Mouse (Mus musculus): ENCODE data around the gene Dlg4. TPM values are rescaled to one million over a fixed set of nuclear protein-coding genes. Genes with fewer than 3 reads are reported as not detected.

The Dlg4 gene
- total and polyA plus RNA-seq, 2 experiments from 2014 or later: 18.1 to 269 TPM

DNA sequence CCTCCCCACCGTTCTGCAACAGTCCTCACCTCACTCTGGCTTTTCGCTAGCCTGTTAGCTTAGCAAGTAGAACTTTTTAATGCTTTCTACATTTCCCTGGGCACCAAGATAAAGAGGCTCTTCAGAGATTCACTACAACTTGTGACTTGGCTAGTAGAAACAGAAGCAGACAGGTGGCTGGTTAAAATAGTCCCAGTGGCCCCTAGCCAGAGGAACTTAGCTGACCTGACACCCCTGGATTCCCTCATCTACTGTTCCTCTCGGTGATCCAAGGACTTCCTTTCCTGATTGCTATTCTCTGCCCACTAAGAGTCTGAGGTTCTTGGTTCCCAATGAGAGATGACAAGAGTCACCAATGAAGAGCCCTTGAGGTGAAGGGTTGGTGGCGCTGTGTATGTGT is 33.4 kb upstream of the Dlg4 start:
- H3K27me3 ChIP-seq (ENCODE audit: insufficient read depth, low read length): no peaks in the 10 kb centered on the region
- no peak for DNase-seq (ENCODE audit: low spot score)
- ATAC-seq (ENCODE audit: low FRiP score): no peak
- peak overlapping the region; percentile 90; the same call in 1 of the 2 replicates for H3K4me2 ChIP-seq (ENCODE audit: low read depth, low read length, poor library complexity, severe bottlenecking)
- H3K36me3 ChIP-seq (ENCODE audit: insufficient read depth, low read length): peaks cover 28% of the 10 kb centered on the region
- peaks cover 17% of the 10 kb centered on the region for H3K4me1 ChIP-seq (ENCODE audit: insufficient read depth, low read length)
- no peaks in the 10 kb centered on the region for H3K9me3 ChIP-seq (ENCODE audit: low read length)
- H3K4me3 ChIP-seq (ENCODE audit: low read depth, low read length): 0 out of 2 replicates have a peak overlapping the region, but pooled peaks have one; percentile 89
- 90% methylated on average over 4 of the region's 4 CpGs for WGBS
- no peak for TF ChIP-seq CTCF (IDR thresholded peaks at IDR 0.05)
- no peak overlapping the region for H3K27ac ChIP-seq (ENCODE audit: low read depth, low read length)
- peak overlapping the region; percentile 87 for H3K9ac ChIP-seq (replicated peaks; ENCODE audit: low read length, poor library complexity, severe bottlenecking)

- 93% methylated on average over 8 of the region's 8 CpGs for WGBS
- peaks cover 38% of the 10 kb centered on the region for H3K36me3 ChIP-seq (ENCODE audit: insufficient read depth, low read length)
Measured at GRCm38 (mm10) chr11:69984431-69984830, 32.3 kb upstream of the Dlg4 start.

GRCm38 (mm10) chr11:69989949-69990348 is 26.8 kb upstream of the Dlg4 start:
- no peak for TF ChIP-seq CTCF (IDR thresholded peaks at IDR 0.05)
- H3K9me3 ChIP-seq (ENCODE audit: low read length): no peaks in the 10 kb centered on the region
- ATAC-seq (ENCODE audit: low FRiP score) (no peak), DNase-seq (ENCODE audit: low spot score) (no peak)
- no peak overlapping the region for H3K4me3 ChIP-seq (ENCODE audit: low read depth, low read length)
- H3K9ac ChIP-seq (replicated peaks; ENCODE audit: low read length, poor library complexity, severe bottlenecking): no peak overlapping the region
- no peak overlapping the region for H3K4me2 ChIP-seq (ENCODE audit: low read depth, low read length, poor library complexity, severe bottlenecking)
- no peaks in the 10 kb centered on the region; the same call in 1 of the 2 replicates for H3K4me1 ChIP-seq (ENCODE audit: insufficient read depth, low read length)
- H3K27ac ChIP-seq (ENCODE audit: low read depth, low read length): no peak overlapping the region
- no peaks in the 10 kb centered on the region for H3K27me3 ChIP-seq (ENCODE audit: insufficient read depth, low read length)
- H3K36me3 ChIP-seq (ENCODE audit: insufficient read depth, low read length): peaks cover 37% of the 10 kb centered on the region
- 87% methylated on average over 8 of the region's 8 CpGs for WGBS

More at GRCm38 (mm10) chr11:69984431-69984830, 32.3 kb upstream of the Dlg4 start:
- H3K27me3 ChIP-seq (ENCODE audit: insufficient read depth, low read length): no peaks in the 10 kb centered on the region
- no peak overlapping the region for H3K9ac ChIP-seq (replicated peaks; ENCODE audit: low read length, poor library complexity, severe bottlenecking)
- ATAC-seq (ENCODE audit: low FRiP score) (no peak), DNase-seq (ENCODE audit: low spot score) (no peak)
- H3K27ac ChIP-seq (ENCODE audit: low read depth, low read length): no peak overlapping the region
- no peak overlapping the region for H3K4me3 ChIP-seq (ENCODE audit: low read depth, low read length)
- H3K4me2 ChIP-seq (ENCODE audit: low read depth, low read length, poor library complexity, severe bottlenecking): no peak overlapping the region
- peaks cover 13% of the 10 kb centered on the region for H3K4me1 ChIP-seq (ENCODE audit: insufficient read depth, low read length)
- TF ChIP-seq CTCF (IDR thresholded peaks at IDR 0.05): no peak
- H3K9me3 ChIP-seq (ENCODE audit: low read length): no peaks in the 10 kb centered on the region

- WGBS: under 1% methylated on average over 40 of the region's 40 CpGs
- DNase-seq (ENCODE audit: low spot score) (peak; percentile 99), ATAC-seq (ENCODE audit: low FRiP score) (peak; percentile 62)
- no peaks in the 10 kb centered on the region for H3K27me3 ChIP-seq (ENCODE audit: insufficient read depth, low read length)
- peak within 1 kb of the TSS; percentile 61 for H3K4me2 ChIP-seq (ENCODE audit: low read depth, low read length, poor library complexity, severe bottlenecking)
- H3K4me3 ChIP-seq (ENCODE audit: low read depth, low read length): peak within 1 kb of the TSS; percentile 56
- peaks cover 31% of the 10 kb centered on the region for H3K36me3 ChIP-seq (ENCODE audit: insufficient read depth, low read length)
- peak within 1 kb of the TSS; percentile 88 for H3K9ac ChIP-seq (replicated peaks; ENCODE audit: low read length, poor library complexity, severe bottlenecking)
- H3K27ac ChIP-seq (ENCODE audit: low read depth, low read length): peak within 1 kb of the TSS; percentile 85
- no peaks in the 10 kb centered on the region for H3K9me3 ChIP-seq (ENCODE audit: low read length)
- H3K4me1 ChIP-seq (ENCODE audit: insufficient read depth, low read length): no peaks in the 10 kb centered on the region; the same call in 1 of the 2 replicates
- no peak for TF ChIP-seq CTCF (IDR thresholded peaks at IDR 0.05)
Measured at GRCm38 (mm10) chr11:69990850-69991691, 25.7 kb upstream of the Dlg4 start, which contains the start of gene Gabarap. Gene Gabarap (plus strand): TSS chr11:69991143.

- ATAC-seq (ENCODE audit: low FRiP score): no peak
- Histone ChIP-seq H3K9me3 (ENCODE audit: low read length) (no peaks in the 10 kb centered on the region), H3K27me3 (ENCODE audit: insufficient read depth, low read length) (no peaks in the 10 kb centered on the region), H3K9ac (replicated peaks; ENCODE audit: low read length, poor library complexity, severe bottlenecking) (peak overlapping the region; percentile 88), H3K4me1 (ENCODE audit: insufficient read depth, low read length) (no peaks in the 10 kb centered on the region; the same call in 1 of the 2 replicates), H3K4me3 (ENCODE audit: low read depth, low read length) (peak overlapping the region; percentile 56), H3K36me3 (ENCODE audit: insufficient read depth, low read length) (peaks cover 27% of the 10 kb centered on the region), H3K4me2 (ENCODE audit: low read depth, low read length, poor library complexity, severe bottlenecking) (peak overlapping the region; percentile 61), H3K27ac (ENCODE audit: low read depth, low read length) (peak overlapping the region; percentile 85)
- no peak for DNase-seq (ENCODE audit: low spot score)
- 0% methylated on average over 15 of the region's 15 CpGs for WGBS
- no peak for TF ChIP-seq CTCF (IDR thresholded peaks at IDR 0.05)
Measured at GRCm38 (mm10) chr11:69991711-69992110, 25.0 kb upstream of the Dlg4 start.

DNA sequence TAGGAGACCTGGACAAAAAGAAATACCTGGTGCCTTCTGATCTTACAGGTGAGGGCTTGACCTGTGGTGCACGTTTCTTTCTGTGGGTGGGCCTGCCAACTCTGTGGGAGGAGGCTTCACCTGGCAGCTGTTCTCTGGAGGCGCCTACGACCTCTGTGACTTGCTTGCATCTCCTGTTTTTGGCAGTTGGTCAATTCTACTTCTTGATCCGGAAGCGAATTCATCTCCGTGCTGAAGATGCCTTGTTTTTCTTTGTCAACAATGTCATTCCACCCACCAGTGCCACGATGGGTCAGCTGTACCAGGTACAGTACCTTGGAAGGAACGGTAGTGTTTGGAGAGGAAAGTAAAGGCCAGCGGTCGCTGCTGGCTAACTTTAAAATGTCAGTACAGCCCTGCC is 24.3 kb upstream of the Dlg4 start:
- H3K27ac ChIP-seq (ENCODE audit: low read depth, low read length): no peak overlapping the region

More for the DNA sequence above, 24.3 kb upstream of the Dlg4 start:
- no peaks in the 10 kb centered on the region; the same call in 1 of the 2 replicates for H3K4me1 ChIP-seq (ENCODE audit: insufficient read depth, low read length)
- H3K36me3 ChIP-seq (ENCODE audit: insufficient read depth, low read length): peaks cover 27% of the 10 kb centered on the region
- peak overlapping the region; percentile 56 for H3K4me3 ChIP-seq (ENCODE audit: low read depth, low read length)
- H3K27me3 ChIP-seq (ENCODE audit: insufficient read depth, low read length): no peaks in the 10 kb centered on the region
- peak overlapping the region; percentile 88 for H3K9ac ChIP-seq (replicated peaks; ENCODE audit: low read length, poor library complexity, severe bottlenecking)
- H3K9me3 ChIP-seq (ENCODE audit: low read length): no peaks in the 10 kb centered on the region
- peak overlapping the region; percentile 61 for H3K4me2 ChIP-seq (ENCODE audit: low read depth, low read length, poor library complexity, severe bottlenecking)
- ATAC-seq (ENCODE audit: low FRiP score) (no peak), DNase-seq (ENCODE audit: low spot score) (no peak)
- no peak for TF ChIP-seq CTCF (IDR thresholded peaks at IDR 0.05)
- 85% methylated on average over 10 of the region's 10 CpGs for WGBS

All from midbrain, postnatal 0 days (tissue).